Mouse (Mus musculus) embryonic facial prominence, embryonic 14.5 days (tissue): Measurements from ENCODE around the gene Hip1. TPM values are rescaled to one million over a fixed set of nuclear protein-coding genes. Genes with fewer than 3 reads are reported as not detected.
A peak's percentile ranks its signal among the peaks of the same experiment; 100 is the strongest.

Experiments used
- ATAC-seq: fragments of 200-750 bp; cut with Nextera tagmentation; 2 replicates; pipeline ENCODE4 v1.8.0; 2017; ENCODE audit warnings: low read depth, moderate number of reproducible peaks, moderate TSS enrichment
- DNase-seq: peaks from one replicate; pipeline ENCODE4 v3.0.0-alpha.2; 2015; ENCODE audit warnings: low spot score
- H3K27ac ChIP-seq: fragments of 300-500 bp; sonication (generic); replicated peaks from 2 replicates; pipeline ENCODE4 v1.5.1; 2014; ENCODE audit warnings: low read depth, mild to moderate bottlenecking, low read length, moderate library complexity
- H3K27me3 ChIP-seq: fragments of 300-500 bp; sonication (generic); replicated peaks from 2 replicates; pipeline ENCODE4 v1.6.1; 2014; ENCODE audit warnings: low read length; ENCODE audit not compliant: control insufficient read depth, insufficient read depth
- H3K36me3 ChIP-seq: fragments of 300-500 bp; sonication (generic); 2 replicates; pipeline ENCODE4 v1.6.1; 2014; ENCODE audit warnings: low read length, mixed read lengths; ENCODE audit not compliant: control insufficient read depth, insufficient read depth
- H3K4me1 ChIP-seq: fragments of 300-500 bp; sonication (generic); 2 replicates; pipeline ENCODE4 v1.6.1; 2014; ENCODE audit warnings: antibody characterized with exemption, low read length; ENCODE audit not compliant: control insufficient read depth, insufficient read depth
- H3K4me2 ChIP-seq: fragments of 300-500 bp; sonication (generic); 2 replicates; pipeline ENCODE4 v1.6.1; 2014; ENCODE audit warnings: low read depth, mild to moderate bottlenecking, low read length, moderate library complexity, mixed read lengths
- H3K4me3 ChIP-seq: fragments of 300-500 bp; sonication (generic); 2 replicates; pipeline ENCODE4 v1.5.1; 2014; ENCODE audit warnings: low read depth, mild to moderate bottlenecking, low read length
- H3K9ac ChIP-seq: fragments of 300-500 bp; sonication (generic); 2 replicates; pipeline ENCODE4 v1.6.1; 2014; ENCODE audit warnings: low read depth, mild to moderate bottlenecking, low read length, moderate library complexity, mixed read lengths
- H3K9me3 ChIP-seq: fragments of 300-500 bp; sonication (generic); 2 replicates; pipeline ENCODE4 v1.6.1; 2016; ENCODE audit warnings: low read length; ENCODE audit not compliant: control insufficient read depth
- WGBS: fragments of 180-500 bp; shearing (Covaris S2); extraction: QIAGEN DNeasy Blood & Tissue Kit; methylation state at CpG from one replicate; pipeline ENCODE4 v1.1.7; 2014; 5-methylcytosine and 5-hydroxymethylcytosine counted together
- polyA plus RNA-seq: library from polyadenylated mRNA; unstranded; fragments of >200 nt; fragmentation: Nextera tagmentation; extraction: Ambion mirVana; gene quantifications from 2 replicates; pipeline ENCODE4 v1.2.1, GENCODE M21; 2014

Gene Hip1
- polyA plus RNA-seq, 1 experiment from 2014 or later = 45.6 TPM

- WGBS = 65% methylated on average over 6 of the region's 6 CpGs
Measured at GRCm38 (mm10) chr5:135568698-135569097, 23.8 kb upstream of the Hip1 start.

GRCm38 (mm10) chr5:135567556-135568265, 22.8 kb upstream of the Hip1 start:
- Histone ChIP-seq H3K4me1 (no peaks in the 10 kb centered on the region), H3K9ac (no peak overlapping the region), H3K4me3 (no peak overlapping the region), H3K27ac (no peak overlapping the region), H3K9me3 (no peaks in the 10 kb centered on the region), H3K4me2 (no peak overlapping the region), H3K27me3 (no peaks in the 10 kb centered on the region), H3K36me3 (no peaks in the 10 kb centered on the region)
- peak; percentile 19 for DNase-seq
- ATAC-seq = no peak
- WGBS = 87% methylated on average over 6 of the region's 6 CpGs

More at GRCm38 (mm10) chr5:135568698-135569097, 23.8 kb upstream of the Hip1 start:
- H3K4me1 ChIP-seq = no peaks in the 10 kb centered on the region
- no peak overlapping the region for H3K4me2 ChIP-seq
- DNase-seq (peak; percentile 21), ATAC-seq (no peak)
- no peak overlapping the region for H3K9ac ChIP-seq
- H3K9me3 ChIP-seq = no peaks in the 10 kb centered on the region
- no peaks in the 10 kb centered on the region for H3K36me3 ChIP-seq
- no peak overlapping the region for H3K27ac ChIP-seq
- no peak overlapping the region for H3K4me3 ChIP-seq
- H3K27me3 ChIP-seq = no peaks in the 10 kb centered on the region

- DNase-seq = no peak
- no peak within 1 kb of the TSS for H3K27ac ChIP-seq
- no peaks in the 10 kb centered on the region for H3K9me3 ChIP-seq
- 89% methylated on average over 3 of the region's 3 CpGs for WGBS
- no peak within 1 kb of the TSS for H3K4me2 ChIP-seq
- H3K36me3 ChIP-seq = no peaks in the 10 kb centered on the region
- no peaks in the 10 kb centered on the region for H3K27me3 ChIP-seq
- H3K9ac ChIP-seq = no peak within 1 kb of the TSS
- H3K4me1 ChIP-seq = no peaks in the 10 kb centered on the region
- no peak for ATAC-seq
- no peak within 1 kb of the TSS for H3K4me3 ChIP-seq
Measured at GRCm38 (mm10) chr5:135563469-135563868, 18.5 kb upstream of the Hip1 start, which contains the start of gene Ccl26. Gene Ccl26, minus strand, starts transcription at chr5:135563569.

DNA sequence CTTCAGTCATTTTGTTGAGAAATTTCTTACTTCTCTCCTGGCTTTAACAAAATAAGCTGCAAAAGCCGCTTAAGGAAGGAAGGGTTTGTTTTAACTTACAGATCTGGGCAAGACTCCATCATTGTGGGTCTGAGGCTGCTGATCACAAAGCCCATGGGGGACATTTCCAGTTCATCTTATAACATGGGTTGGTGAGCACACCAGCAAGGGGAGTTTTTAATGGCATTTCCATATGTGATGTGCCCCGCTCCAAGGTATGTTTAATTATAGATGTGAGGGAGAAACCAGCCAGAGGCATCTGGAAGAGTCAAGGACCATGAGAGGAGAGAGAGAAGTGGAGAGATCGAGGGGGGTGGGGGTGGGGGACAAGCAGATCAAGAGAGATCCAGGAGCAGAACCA, 12.8 kb upstream of the Hip1 start:
- 51% methylated on average over 3 of the region's 3 CpGs for WGBS
- Histone ChIP-seq H3K27me3 (no peaks in the 10 kb centered on the region), H3K4me3 (no peak overlapping the region), H3K4me2 (no peak overlapping the region), H3K4me1 (no peaks in the 10 kb centered on the region), H3K27ac (no peak overlapping the region; the same call in 1 of the 2 replicates), H3K36me3 (no peaks in the 10 kb centered on the region), H3K9ac (no peak overlapping the region), H3K9me3 (no peaks in the 10 kb centered on the region)
- DNase-seq (peak; percentile 30), ATAC-seq (peak; percentile 33; the same call in 1 of the 2 replicates)

DNA sequence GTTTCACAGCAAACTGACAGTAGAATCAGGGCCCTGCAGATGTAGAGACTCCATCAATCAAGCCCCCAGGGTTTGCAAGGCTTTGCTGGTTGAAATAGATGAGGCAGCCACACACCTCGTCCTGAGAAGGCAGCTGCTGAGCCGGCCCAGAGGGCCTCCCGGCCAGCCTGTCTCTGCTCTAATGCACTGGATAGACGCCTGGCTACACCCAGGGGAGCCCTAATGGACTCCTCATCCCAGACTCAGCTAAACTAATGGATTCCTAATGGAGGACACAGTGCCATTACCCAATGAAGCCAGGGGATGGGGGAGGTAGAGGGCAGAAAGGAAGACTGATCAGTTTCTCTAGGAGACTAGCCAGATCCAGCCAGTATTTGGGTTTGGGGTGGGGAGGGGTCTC, 12.1 kb upstream of the Hip1 start:
- WGBS = 17% methylated on average over 4 of the region's 4 CpGs
- ATAC-seq = peak; percentile 91
- H3K4me1 ChIP-seq = no peaks in the 10 kb centered on the region

DNA sequence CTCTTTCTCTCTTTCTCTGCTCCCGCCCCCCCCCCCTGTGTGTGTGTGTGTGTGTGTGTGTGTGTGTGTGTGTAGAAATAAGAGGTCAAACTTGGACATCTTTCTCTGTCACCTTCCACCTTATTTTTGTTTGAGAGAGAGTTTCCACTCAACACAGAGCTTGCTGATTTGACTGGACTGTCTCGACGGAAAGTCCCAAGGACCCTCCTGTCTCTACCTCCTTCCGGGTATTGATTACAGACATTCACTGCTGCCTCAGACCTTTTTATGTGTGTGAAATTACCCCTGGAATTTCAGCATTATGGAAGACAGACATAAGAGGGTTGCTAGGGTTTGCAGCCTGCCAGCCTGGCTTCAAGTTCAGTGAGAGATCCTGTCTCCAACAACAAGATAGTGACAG, 11.3 kb upstream of the Hip1 start:
- Histone ChIP-seq H3K27ac (no peak overlapping the region), H3K4me1 (no peaks in the 10 kb centered on the region), H3K4me3 (no peak overlapping the region), H3K9me3 (no peaks in the 10 kb centered on the region), H3K36me3 (no peaks in the 10 kb centered on the region), H3K27me3 (no peaks in the 10 kb centered on the region), H3K4me2 (no peak overlapping the region), H3K9ac (no peak overlapping the region)
- WGBS = 67% methylated on average over 4 of the region's 4 CpGs
- ATAC-seq = no peak
- no peak for DNase-seq

More for the DNA sequence above, 12.1 kb upstream of the Hip1 start:
- no peak overlapping the region for H3K4me2 ChIP-seq
- H3K36me3 ChIP-seq = no peaks in the 10 kb centered on the region
- H3K9ac ChIP-seq = no peak overlapping the region
- no peaks in the 10 kb centered on the region for H3K27me3 ChIP-seq
- no peak overlapping the region for H3K4me3 ChIP-seq
- peak overlapping the region; percentile 4; the same call in 1 of the 2 replicates for H3K27ac ChIP-seq
- peak; percentile 58 for DNase-seq
- H3K9me3 ChIP-seq = no peaks in the 10 kb centered on the region

GRCm38 (mm10) chr5:135551591-135551990, 6.7 kb upstream of the Hip1 start:
- Histone ChIP-seq H3K36me3 (no peaks in the 10 kb centered on the region), H3K4me2 (no peak overlapping the region), H3K4me1 (no peaks in the 10 kb centered on the region), H3K9ac (no peak overlapping the region), H3K9me3 (no peaks in the 10 kb centered on the region), H3K27me3 (no peaks in the 10 kb centered on the region), H3K4me3 (no peak overlapping the region), H3K27ac (no peak overlapping the region)
- no peak for DNase-seq
- 73% methylated on average over 3 of the region's 3 CpGs for WGBS
- no peak for ATAC-seq

GRCm38 (mm10) chr5:135550910-135551309, 6.0 kb upstream of the Hip1 start:
- Histone ChIP-seq H3K27me3 (no peaks in the 10 kb centered on the region), H3K4me2 (no peak overlapping the region), H3K36me3 (no peaks in the 10 kb centered on the region), H3K4me1 (peaks cover under 1% of the 10 kb centered on the region; the same call in 1 of the 2 replicates), H3K4me3 (no peak overlapping the region), H3K9me3 (no peaks in the 10 kb centered on the region), H3K27ac (no peak overlapping the region), H3K9ac (no peak overlapping the region)
- DNase-seq (peak; percentile 42), ATAC-seq (no peak)
- WGBS = 32% methylated on average over 3 of the region's 3 CpGs

GRCm38 (mm10) chr5:135547990-135548389, 3.1 kb upstream of the Hip1 start:
- Histone ChIP-seq H3K9ac (no peak overlapping the region), H3K4me2 (no peak overlapping the region), H3K4me1 (peaks cover 8% of the 10 kb centered on the region), H3K9me3 (no peaks in the 10 kb centered on the region), H3K36me3 (no peaks in the 10 kb centered on the region), H3K27me3 (no peaks in the 10 kb centered on the region), H3K27ac (no peak overlapping the region), H3K4me3 (no peak overlapping the region)
- DNase-seq (no peak), ATAC-seq (no peak)
- WGBS = 73% methylated on average over 2 of the region's 2 CpGs
